Mouse (Mus musculus): ENCODE results near the gene I0C0044D17Rik.

DNA sequence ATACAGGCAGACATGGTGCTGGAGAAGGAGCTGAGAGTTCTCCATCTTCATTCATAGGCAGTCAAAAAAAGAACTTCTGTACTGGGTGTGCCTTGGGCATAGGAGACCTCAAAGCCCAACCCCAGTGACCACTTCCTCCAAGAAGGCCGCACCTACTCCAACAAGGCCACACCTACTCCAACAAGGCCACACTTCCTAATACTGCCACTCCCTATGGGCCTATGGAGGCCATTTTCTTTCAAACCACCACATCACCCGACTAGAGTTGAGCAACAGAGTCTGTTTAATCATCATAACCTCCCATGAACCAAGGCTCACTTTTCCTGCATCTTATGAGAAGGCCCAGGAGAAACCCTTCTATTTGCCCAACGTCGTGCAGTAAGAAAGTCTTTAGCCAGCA, 21.6 kb upstream of the I0C0044D17Rik start:
- no peak for TF ChIP-seq CTCF (IDR thresholded peaks at IDR 0.05; ENCODE audit: extremely low read depth, insufficient read depth, insufficient read length, insufficient replicate concordance)
- no peak for TF ChIP-seq POLR2A (IDR thresholded peaks at IDR 0.05; ENCODE audit: low read depth, low read length)
